Mouse (Mus musculus) G1E-ER4 (cell line): Measurements from ENCODE around the gene Cenph. TPM values are rescaled to one million over a fixed set of nuclear protein-coding genes. Genes with fewer than 3 reads are reported as not detected.

Experiments used
- GATA1 ChIP-seq: IDR thresholded peaks from one replicate; pipeline ENCODE4 v1.8.0; 2012; ENCODE audit warnings: low read length, inconsistent platforms
- polyA plus RNA-seq: library from polyadenylated mRNA; stranded (reverse); fragments of >175 nt; gene quantifications from 2 replicates; pipeline ENCODE4 v1.2.3, GENCODE M21; 2012

Gene Cenph
- 30.5 and 38.1 TPM in 2 replicates for polyA plus RNA-seq

- no peak for TF ChIP-seq GATA1
Measured at GRCm38 (mm10) chr13:100775252-100776055, at the start of gene Cenph. Gene Cenph (minus strand): TSS chr13:100775899.

GRCm38 (mm10) chr13:100824916-100825315, 49.2 kb upstream of the Cenph start:
- no peak for TF ChIP-seq GATA1

DNA sequence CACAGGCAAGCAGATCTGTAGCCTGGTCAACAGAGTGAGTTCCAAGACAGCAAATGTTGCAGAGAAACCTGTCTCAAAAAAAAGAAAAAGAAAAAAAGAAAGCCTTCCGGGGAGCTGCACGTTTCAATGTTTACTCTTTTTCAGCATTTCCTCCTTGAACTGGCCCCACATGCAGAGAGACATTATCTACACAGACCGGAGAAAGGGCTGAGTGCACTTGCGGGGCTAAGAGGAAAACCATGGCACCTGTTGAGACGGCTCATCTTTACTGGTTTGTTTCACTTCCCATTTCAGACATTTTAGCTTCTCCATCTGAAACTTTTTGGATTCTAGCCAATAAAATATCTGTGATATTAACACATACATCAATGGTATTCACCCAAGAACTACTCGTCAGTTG, 48.6 kb upstream of the Cenph start:
- TF ChIP-seq GATA1 = no peak

GRCm38 (mm10) chr13:100823863-100824262, 48.2 kb upstream of the Cenph start:
- TF ChIP-seq GATA1 = no peak

- TF ChIP-seq GATA1 = no peak
Measured at GRCm38 (mm10) chr13:100814451-100814850, 38.8 kb upstream of the Cenph start.

- TF ChIP-seq GATA1 = no peak
Measured at GRCm38 (mm10) chr13:100805776-100806175, 30.1 kb upstream of the Cenph start.

GRCm38 (mm10) chr13:100797171-100797570, 21.5 kb upstream of the Cenph start:
- no peak for TF ChIP-seq GATA1

GRCm38 (mm10) chr13:100789083-100789482, 13.4 kb upstream of the Cenph start:
- no peak for TF ChIP-seq GATA1

DNA sequence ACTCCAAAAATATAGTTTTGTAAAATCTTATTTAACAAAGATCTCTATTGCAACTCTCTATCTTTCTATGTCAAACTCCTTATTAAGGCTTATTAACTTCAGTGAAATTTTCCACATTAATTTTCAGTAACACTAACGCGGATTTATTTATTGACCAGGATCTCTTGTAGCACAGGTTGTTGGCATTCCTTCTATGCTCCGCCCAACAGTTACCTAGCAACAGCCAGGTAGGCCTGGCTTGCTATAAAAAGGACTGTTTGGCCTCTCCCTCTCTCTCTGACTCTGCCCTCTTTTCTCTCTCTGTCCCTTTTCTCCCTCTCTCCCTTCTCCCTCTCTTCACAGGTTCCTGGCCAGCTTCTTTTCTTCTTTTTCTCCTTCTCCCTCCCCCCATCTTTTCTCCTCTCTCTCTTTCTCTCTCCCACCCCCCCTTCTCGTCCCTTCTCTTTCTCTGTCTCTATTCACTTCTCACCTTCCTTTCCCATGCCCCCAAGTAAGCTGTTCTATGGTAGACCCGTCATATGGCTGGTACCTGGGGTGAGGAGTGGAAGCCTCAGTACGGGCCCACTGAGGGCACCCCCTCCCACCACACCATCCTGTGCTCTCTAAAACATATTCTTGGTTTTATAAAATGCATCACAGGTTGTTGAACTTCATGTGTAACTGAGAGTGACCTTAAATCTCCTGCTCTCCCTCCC, 11.8 kb upstream of the Cenph start:
- TF ChIP-seq GATA1 = no peak

DNA sequence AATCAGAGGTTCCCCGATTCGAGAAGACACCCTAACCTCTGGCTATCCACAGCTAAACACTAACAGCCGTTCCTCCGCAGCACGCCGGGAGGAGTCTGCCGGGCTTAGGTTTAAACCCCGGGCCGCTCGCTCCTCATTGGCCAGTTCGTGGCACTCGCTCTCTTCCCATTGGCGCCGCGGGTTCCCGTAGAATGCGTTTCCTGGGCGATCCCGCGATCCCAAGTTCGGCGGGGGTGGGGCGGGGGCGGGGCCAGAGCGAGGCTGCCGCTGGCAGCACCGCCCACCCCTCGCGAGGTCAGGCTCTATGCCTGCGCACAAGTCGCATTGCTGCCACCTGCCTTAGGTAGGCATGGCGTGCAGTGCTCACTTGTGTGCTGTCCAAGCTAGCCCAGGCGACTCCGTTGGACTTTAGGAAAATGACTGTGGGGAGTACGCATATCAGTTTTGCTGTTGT, 10.7 kb upstream of the Cenph start, which contains the start of gene Ccnb1:
Gene Ccnb1 (minus strand): TSS at position 157 of the 454 bp plus-strand sequence.
- no peak for TF ChIP-seq GATA1

DNA sequence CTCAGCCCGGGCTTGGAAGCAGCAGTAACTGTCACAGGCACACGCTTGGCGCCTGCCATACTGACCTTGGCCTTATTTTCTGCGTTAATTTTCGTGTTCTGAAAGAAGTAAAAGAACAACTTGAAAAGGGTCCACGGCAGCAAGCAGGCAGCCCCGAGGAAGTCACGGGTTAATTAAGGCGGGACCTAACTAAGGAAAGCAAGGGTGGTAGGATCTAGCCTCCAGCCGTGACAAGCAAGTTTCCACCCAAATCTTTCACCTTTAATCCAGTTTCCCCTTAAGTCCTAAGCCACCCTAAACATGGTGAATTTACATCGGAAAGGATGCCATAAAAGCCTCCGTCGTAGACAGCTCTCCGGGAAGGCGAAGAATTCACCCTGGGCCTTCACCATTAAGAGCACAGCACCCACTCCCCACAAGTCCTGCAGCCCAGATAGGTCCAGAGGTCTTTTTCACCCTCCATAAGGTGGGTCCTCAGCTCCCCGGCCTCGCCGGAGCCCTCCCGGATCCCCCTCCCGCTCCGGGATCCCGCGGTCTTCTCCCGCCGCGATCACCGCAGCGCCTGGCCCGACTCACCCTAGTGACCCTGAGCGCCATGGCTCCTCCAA, 10.2 kb upstream of the Cenph start:
- TF ChIP-seq GATA1 = no peak

- peak; percentile 92 for TF ChIP-seq GATA1
Measured at GRCm38 (mm10) chr13:100777491-100777890, 1.8 kb upstream of the Cenph start.

DNA sequence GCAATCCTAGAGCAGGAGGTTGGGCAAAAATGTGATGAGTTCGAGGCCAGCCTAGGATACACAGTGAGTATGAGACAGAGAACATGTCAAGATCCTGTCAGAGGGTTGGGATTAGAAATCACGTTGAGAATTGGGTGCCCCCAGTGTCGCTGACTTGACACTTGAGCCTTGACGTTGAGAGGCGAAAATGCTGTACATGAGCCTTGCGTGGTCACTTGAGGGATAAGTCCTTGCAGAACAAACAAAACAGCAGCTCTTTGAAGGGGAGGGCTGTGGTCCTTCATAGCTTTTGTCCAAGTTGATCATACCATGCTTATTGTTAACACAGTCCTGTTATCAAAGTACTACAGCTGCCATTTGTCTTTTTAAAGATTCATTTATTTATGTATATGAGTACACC, 1.0 kb upstream of the Cenph start:
- TF ChIP-seq GATA1 = no peak

- TF ChIP-seq GATA1 = no peak
Measured at GRCm38 (mm10) chr13:100776056-100776419, 339 bp upstream of the Cenph start.

GRCm38 (mm10) chr13:100774704-100775103, 995 bp downstream of the Cenph start:
- TF ChIP-seq GATA1 = no peak

DNA sequence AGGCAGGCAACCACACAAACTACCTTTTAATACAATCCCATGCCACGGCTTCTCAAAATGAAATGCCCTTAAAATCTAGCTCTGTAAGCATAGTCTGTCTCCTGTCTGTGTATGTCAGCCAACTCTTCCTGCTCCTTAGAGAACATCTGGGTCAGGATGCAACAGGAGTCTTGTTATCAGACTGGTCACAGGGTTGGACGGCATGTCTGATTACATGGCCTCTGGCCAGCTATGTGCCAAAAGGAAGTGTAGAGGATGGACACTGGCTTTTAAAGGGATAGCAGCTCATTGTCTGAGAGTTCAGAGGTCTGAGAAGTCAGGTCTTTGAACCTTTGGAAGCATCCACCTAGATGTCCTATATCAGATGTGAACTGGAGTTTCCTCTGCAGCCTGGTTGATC, 20.4 kb downstream of the Cenph start:
- no peak for TF ChIP-seq GATA1
